Mouse (Mus musculus) CH12.LX (cell line): ENCODE measurements around the gene Zdhhc24.

ENCODE experiments used
- IRF4 ChIP-seq: IDR thresholded peaks from 2 replicates; pipeline ENCODE4 v1.6.1; 2014; ENCODE audit warnings: low read depth, mild to moderate bottlenecking, inconsistent platforms, low read length, improper control_type of control experiment
- JUN ChIP-seq: IDR thresholded peaks from 2 replicates; pipeline ENCODE4 v1.6.1; 2011; ENCODE audit warnings: low read depth, mild to moderate bottlenecking, low read length, improper control_type of control experiment, moderate library complexity; ENCODE audit not compliant: insufficient read depth
- MAFK ChIP-seq: IDR thresholded peaks from 2 replicates; pipeline ENCODE4 v1.6.1; 2011; ENCODE audit warnings: low read length, improper control_type of control experiment; ENCODE audit not compliant: insufficient replicate concordance
- POLR2A ChIP-seq: IDR thresholded peaks from 2 replicates; pipeline ENCODE4 v1.6.1; 2011; ENCODE audit warnings: low read depth, mild to moderate bottlenecking, improper control_type of control experiment, low read length
- ZNF384 ChIP-seq: IDR thresholded peaks from 2 replicates; pipeline ENCODE4 v1.6.1; 2012; ENCODE audit warnings: low read depth, low read length, improper control_type of control experiment, inconsistent platforms

DNA sequence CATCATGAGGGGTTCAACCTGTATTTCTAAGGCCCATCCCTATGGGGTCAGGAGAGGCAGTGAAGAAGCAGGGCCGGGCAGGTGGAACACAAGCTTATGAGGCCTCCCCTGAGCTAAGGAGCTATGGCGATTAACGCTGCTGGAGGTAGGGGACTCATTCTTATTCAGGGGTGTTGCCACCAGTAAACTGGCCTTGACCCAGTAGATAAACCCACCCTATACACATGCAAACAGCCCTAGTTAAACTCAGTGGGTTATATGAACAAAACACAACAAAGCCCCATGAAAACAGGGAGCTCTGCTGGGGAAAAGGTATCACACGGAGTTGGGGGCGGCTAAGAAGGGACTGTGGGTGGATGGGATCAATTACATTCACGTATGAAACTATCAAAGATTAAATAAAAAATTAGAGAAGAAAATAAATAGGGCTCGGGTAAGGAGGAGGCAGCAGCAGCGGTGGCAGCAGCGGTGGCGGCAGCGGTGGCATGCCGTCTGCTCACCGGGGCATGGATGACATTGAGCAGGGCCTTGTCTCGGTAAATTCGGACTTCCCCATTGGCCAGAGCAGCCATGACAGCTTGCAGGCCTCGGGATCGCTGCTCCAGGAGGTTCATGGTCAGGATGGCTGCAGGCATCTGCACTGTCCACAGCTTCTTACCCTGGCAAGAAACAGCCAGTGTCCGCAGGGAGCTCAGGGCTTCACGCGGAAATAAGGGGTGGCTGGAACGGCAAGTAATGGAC, 18.5 kb downstream of the Zdhhc24 start:
- TF ChIP-seq IRF4 (no peak), POLR2A (no peak), JUN (no peak), MAFK (no peak), ZNF384 (no peak)
